Mouse (Mus musculus) liver, embryonic 14.5 days (tissue): ENCODE data around the gene Socs1.

Experiments
- CTCF ChIP-seq: IDR thresholded peaks from 2 replicates; pipeline ENCODE4 v1.5.1; 2016; ENCODE audit warnings: antibody characterized with exemption, low read depth, control low read depth
- EP300 ChIP-seq: IDR thresholded peaks from 2 replicates; pipeline ENCODE4 v1.6.1; 2016; ENCODE audit warnings: antibody characterized with exemption, low read depth

- TF ChIP-seq CTCF (no peak), EP300 (no peak)
Observed at GRCm38 (mm10) chr16:10825840-10826239, 40.5 kb upstream of the Socs1 start.
